Comparison of ENCODE assay signal across 25 mouse cellular contexts in genomic region chr10:96082203-96082602, GRCm38 (mm10). TPM values are rescaled to one million over a fixed set of nuclear protein-coding genes. Genes with fewer than 3 reads are reported as not detected.
"Had no signal": no experiment of that assay in that cellular context is flagged by ENCODE, and none has a peak within 500 bp of the region (broad histone marks: within the 10 kb centered on the region; RNA-seq: fewer than 3 reads in every experiment).

No protein-coding gene starts in this region.

- H3K4me1 ChIP-seq: limb, embryonic 15.5 days; midbrain, embryonic 12.5 days; neural tube, embryonic 15.5 days had no signal

- H3K9me3 ChIP-seq: limb, embryonic 15.5 days; megakaryocyte, embryonic 14.5 days; midbrain, embryonic 12.5 days; neural tube, embryonic 15.5 days had no signal

- H3K9ac ChIP-seq: limb, embryonic 15.5 days; midbrain, embryonic 12.5 days; neural tube, embryonic 15.5 days had no signal

- DNase-seq: kidney, adult 8-10 months; kidney, postnatal 25 days; layer of hippocampus, adult 9-11 months; layer of hippocampus, postnatal 36 days; lung, adult 2 months; lung, postnatal 10 days; lung, postnatal 4 days; retina, postnatal 1 day; right cerebral cortex, postnatal 4 days; spleen, adult 18-20 months; thymus, adult 2 months; thymus, postnatal 36 days had no signal

- ATAC-seq: inflammation-experienced regulatory T-cells, adult 6 months; intestine, postnatal 0 days had no signal

- H3K4me2 ChIP-seq: limb, embryonic 15.5 days; midbrain, embryonic 12.5 days; neural tube, embryonic 15.5 days had no signal

- H3K27me3 ChIP-seq: limb, embryonic 15.5 days; megakaryocyte, embryonic 14.5 days; midbrain, embryonic 12.5 days; neural tube, embryonic 15.5 days had no signal

- H3K27ac ChIP-seq: limb, embryonic 15.5 days; midbrain, embryonic 12.5 days; neural tube, embryonic 15.5 days had no signal

- H3K36me3 ChIP-seq: limb, embryonic 15.5 days; midbrain, embryonic 12.5 days; neural tube, embryonic 15.5 days had no signal

- H3K4me3 ChIP-seq: limb, embryonic 15.5 days; megakaryocyte, embryonic 14.5 days; midbrain, embryonic 12.5 days; myocyte; neural tube, embryonic 15.5 days had no signal

RNA-seq across cellular contexts. Expression of gene Gm5426, which starts 54.2 kb away (rescaled TPM):
- total RNA-seq: layer of hippocampus, postnatal 36 days; left cerebral cortex, adult 8-10 months; left cerebral cortex, postnatal 25 days had no signal
- polyA plus RNA-seq: intestine, postnatal 0 days; kidney, embryonic 16.5 days; limb, embryonic 11.5 days; limb, embryonic 15.5 days; lung, adult 2 months; midbrain, embryonic 12.5 days; myocyte; neural tube, embryonic 11.5 days; neural tube, embryonic 15.5 days; stomach, embryonic 14.5 days; thymus, adult 2 months had no signal
